In the genomic region with DNA sequence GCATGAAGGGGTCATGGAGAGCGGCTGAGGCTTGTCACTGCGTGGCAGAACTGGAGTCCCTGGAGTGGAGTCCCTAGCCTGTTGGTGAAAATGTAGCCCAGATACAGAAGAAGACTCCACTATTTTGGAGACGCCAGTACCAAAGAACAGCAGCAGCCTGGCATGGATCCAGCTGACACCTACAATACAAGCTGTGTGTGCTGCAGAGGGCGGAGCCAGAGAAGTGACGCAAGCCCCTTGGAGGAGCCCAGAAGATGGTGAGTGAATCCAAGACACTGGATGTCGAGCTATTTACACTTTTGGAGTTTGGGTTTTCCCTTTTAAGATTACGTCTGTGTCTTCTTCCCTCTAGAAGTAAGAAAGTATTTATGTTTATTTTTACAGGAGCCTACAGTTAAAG, we compare ENCODE assay signal across 10 mouse cellular contexts. TPM values are rescaled to one million over a fixed set of nuclear protein-coding genes. Genes with fewer than 3 reads are reported as not detected.
DNase-seq lines count a peak whose midpoint lies in the region; ATAC-seq and TF ChIP-seq lines count a peak whose summit lies in the region.
"Had no signal": no experiment of that assay in that cellular context is flagged by ENCODE, and none has a peak within 500 bp of the region (broad histone marks: within the 10 kb centered on the region; RNA-seq: fewer than 3 reads in every experiment).

No protein-coding gene starts in this region.

- H3K27me3 ChIP-seq in intestine, embryonic 14.5 days (replicated peaks; ENCODE audit: control insufficient read depth, insufficient read depth, low read length), result no peaks in the 10 kb centered on the region
- no peaks in the 10 kb centered on the region for H3K27me3 ChIP-seq in intestine, postnatal 0 days (replicated peaks; ENCODE audit: control insufficient read depth, insufficient read depth, low read length)
- no peaks in the 10 kb centered on the region for H3K27me3 ChIP-seq in hindbrain, embryonic 12.5 days
- no peaks in the 10 kb centered on the region for H3K27me3 ChIP-seq in kidney, adult 2 months (replicated peaks; ENCODE audit: control insufficient read depth, insufficient read depth, low read length)

- no peak for TF ChIP-seq POLR2A in kidney, adult 2 months (IDR thresholded peaks at IDR 0.05; ENCODE audit: low read depth, low read length)

- peaks cover 35% of the 10 kb centered on the region for H3K4me1 ChIP-seq in intestine, embryonic 14.5 days (replicated peaks; ENCODE audit: control insufficient read depth, insufficient read depth, low read length)
- H3K4me1 ChIP-seq in intestine, postnatal 0 days (replicated peaks; ENCODE audit: control insufficient read depth, insufficient read depth, low read length), result no peaks in the 10 kb centered on the region
- no peaks in the 10 kb centered on the region for H3K4me1 ChIP-seq in hindbrain, embryonic 12.5 days
- no peaks in the 10 kb centered on the region for H3K4me1 ChIP-seq in kidney, adult 2 months (ENCODE audit: control insufficient read depth, insufficient read depth, low read length)
- H3K4me1 ChIP-seq: midbrain, embryonic 12.5 days had no signal

- no peaks in the 10 kb centered on the region for H3K36me3 ChIP-seq in intestine, embryonic 14.5 days (ENCODE audit: control insufficient read depth, insufficient read depth, low read length)
- no peaks in the 10 kb centered on the region for H3K36me3 ChIP-seq in intestine, postnatal 0 days (ENCODE audit: control insufficient read depth, insufficient read depth)
- H3K36me3 ChIP-seq in hindbrain, embryonic 12.5 days, result no peaks in the 10 kb centered on the region
- no peaks in the 10 kb centered on the region for H3K36me3 ChIP-seq in kidney, adult 2 months (ENCODE audit: control insufficient read depth, insufficient read depth, low read length)
- H3K36me3 ChIP-seq: midbrain, embryonic 12.5 days had no signal

- no peak overlapping the region for H3K4me2 ChIP-seq in intestine, embryonic 14.5 days (ENCODE audit: low read length)
- H3K4me2 ChIP-seq in intestine, postnatal 0 days (replicated peaks; ENCODE audit: low read depth), result no peak overlapping the region
- H3K4me2 ChIP-seq in hindbrain, embryonic 12.5 days (replicated peaks), result no peak overlapping the region
- H3K4me2 ChIP-seq: midbrain, embryonic 12.5 days had no signal

- WGBS in intestine, embryonic 14.5 days, result 50% methylated on average over 7 of the region's 7 CpGs
- 53% methylated on average over 7 of the region's 7 CpGs for WGBS in intestine, postnatal 0 days
- WGBS in hindbrain, embryonic 12.5 days, result 66% methylated on average over 7 of the region's 7 CpGs
- 70% methylated on average over 7 of the region's 7 CpGs for WGBS in kidney, adult 2 months

- no peak for ATAC-seq in intestine, embryonic 14.5 days (replicated peaks; ENCODE audit: low FRiP score, low TSS enrichment, low read depth)
- no peak for ATAC-seq in intestine, postnatal 0 days
- no peak for ATAC-seq in hindbrain, embryonic 12.5 days (ENCODE audit: low FRiP score)
- ATAC-seq: Patski had no signal

- no peak overlapping the region for H3K4me3 ChIP-seq in intestine, embryonic 14.5 days (ENCODE audit: low read depth, low read length)
- H3K4me3 ChIP-seq in intestine, postnatal 0 days (ENCODE audit: low read depth, low read length), result no peak overlapping the region
- H3K4me3 ChIP-seq in hindbrain, embryonic 12.5 days, result no peak overlapping the region
- no peak overlapping the region for H3K4me3 ChIP-seq in kidney, adult 2 months (ENCODE audit: insufficient read depth, low read depth, low read length)
- H3K4me3 ChIP-seq: midbrain, embryonic 12.5 days had no signal

- H3K9ac ChIP-seq in intestine, embryonic 14.5 days (ENCODE audit: low read length), result no peak overlapping the region
- no peak overlapping the region for H3K9ac ChIP-seq in intestine, postnatal 0 days (ENCODE audit: low read depth, low read length)
- no peak overlapping the region for H3K9ac ChIP-seq in hindbrain, embryonic 12.5 days
- H3K9ac ChIP-seq: midbrain, embryonic 12.5 days had no signal

- DNase-seq in intestine, embryonic 14.5 days (ENCODE audit: low spot score), result peak; percentile 62
- DNase-seq in brain, adult 2 months (ENCODE audit: low read depth, low spot score), result peak; percentile 79
- peak; percentile 24 for DNase-seq in left cerebral cortex, adult 11 months (ENCODE audit: low spot score)
- DNase-seq in right cerebral cortex, postnatal 36 days (ENCODE audit: low spot score in 2 of 2), result peak; percentile 48 to 67
- DNase-seq in T-cell, adult 2 months (ENCODE audit: low spot score), result no peak
- no peak for DNase-seq in kidney, adult 2 months

- TF ChIP-seq CTCF in intestine, postnatal 0 days (IDR thresholded peaks at IDR 0.05; ENCODE audit: low read depth), result no peak
- no peak for TF ChIP-seq CTCF in kidney, adult 2 months (conservative IDR thresholded peaks at IDR 0.05; ENCODE audit: insufficient read depth, insufficient read length, low read depth, low read length)

- peak overlapping the region; percentile 74 for H3K27ac ChIP-seq in intestine, embryonic 14.5 days (ENCODE audit: low read depth)
- H3K27ac ChIP-seq in intestine, postnatal 0 days (ENCODE audit: low read depth, low read length), result no peak overlapping the region; the same call in 1 of the 2 replicates
- H3K27ac ChIP-seq in hindbrain, embryonic 12.5 days, result no peak overlapping the region
- no peak overlapping the region for H3K27ac ChIP-seq in kidney, adult 2 months (ENCODE audit: insufficient read depth, low read depth, low read length)
- H3K27ac ChIP-seq: midbrain, embryonic 12.5 days had no signal

- H3K9me3 ChIP-seq in intestine, embryonic 14.5 days (ENCODE audit: control insufficient read depth, low read length), result 0 out of 2 replicates have a peak, but pooled peaks cover 4% of the 10 kb centered on the region
- no peaks in the 10 kb centered on the region for H3K9me3 ChIP-seq in intestine, postnatal 0 days (ENCODE audit: control insufficient read depth)
- H3K9me3 ChIP-seq in hindbrain, embryonic 12.5 days (replicated peaks), result no peaks in the 10 kb centered on the region
- H3K9me3 ChIP-seq: midbrain, embryonic 12.5 days had no signal

RNA-seq across cellular contexts. Expression of a gene that starts 47.8 kb away (rescaled TPM):
- polyA plus RNA-seq in intestine, embryonic 14.5 days (2014; fragmentation: Nextera tagmentation; extraction: Ambion mirVana), result 309 and 317 TPM in 2 replicates
- 112 and 113 TPM in 2 replicates for polyA plus RNA-seq in intestine, postnatal 0 days (2015; fragmentation: Nextera tagmentation; extraction: Ambion mirVana)
- 43.6 and 62.6 TPM in 2 replicates for polyA plus RNA-seq in hindbrain, embryonic 12.5 days (2016; fragmentation: Nextera tagmentation; extraction: Ambion mirVana)
- 33.2 and 39.1 TPM in 2 replicates for polyA plus RNA-seq in kidney, adult 2 months (2012; rRNA removed)

RNA-seq across cellular contexts. Expression of a gene that starts 54.7 kb away (rescaled TPM):
- polyA plus RNA-seq in intestine, embryonic 14.5 days (2014; fragmentation: Nextera tagmentation; extraction: Ambion mirVana), result 164 and 184 TPM in 2 replicates
- polyA plus RNA-seq in intestine, postnatal 0 days (2015; fragmentation: Nextera tagmentation; extraction: Ambion mirVana), result 99.2 and 101 TPM in 2 replicates
- 53.0 and 68.6 TPM in 2 replicates for polyA plus RNA-seq in hindbrain, embryonic 12.5 days (2016; fragmentation: Nextera tagmentation; extraction: Ambion mirVana)
- polyA plus RNA-seq in kidney, adult 2 months (2012; rRNA removed), result 23.4 and 28.7 TPM in 2 replicates

Comparison
In these comparisons a context has a peak if more than half of its experiments do, and no peak if none do; other contexts are left out.
1. DNase-seq: peak in intestine, embryonic 14.5 days (single experiment), brain, adult 2 months (single experiment), left cerebral cortex, adult 11 months (single experiment) and right cerebral cortex, postnatal 36 days (2 of 2); none in T-cell, adult 2 months (single experiment) and kidney, adult 2 months (single experiment).